Mouse (Mus musculus): ENCODE measurements around the gene Wdr35. TPM values are rescaled to one million over a fixed set of nuclear protein-coding genes. Genes with fewer than 3 reads are reported as not detected.

Wdr35 gene
- 0.85 and 1.1 TPM in 2 replicates for polyA plus RNA-seq (2012; rRNA removed)

DNA sequence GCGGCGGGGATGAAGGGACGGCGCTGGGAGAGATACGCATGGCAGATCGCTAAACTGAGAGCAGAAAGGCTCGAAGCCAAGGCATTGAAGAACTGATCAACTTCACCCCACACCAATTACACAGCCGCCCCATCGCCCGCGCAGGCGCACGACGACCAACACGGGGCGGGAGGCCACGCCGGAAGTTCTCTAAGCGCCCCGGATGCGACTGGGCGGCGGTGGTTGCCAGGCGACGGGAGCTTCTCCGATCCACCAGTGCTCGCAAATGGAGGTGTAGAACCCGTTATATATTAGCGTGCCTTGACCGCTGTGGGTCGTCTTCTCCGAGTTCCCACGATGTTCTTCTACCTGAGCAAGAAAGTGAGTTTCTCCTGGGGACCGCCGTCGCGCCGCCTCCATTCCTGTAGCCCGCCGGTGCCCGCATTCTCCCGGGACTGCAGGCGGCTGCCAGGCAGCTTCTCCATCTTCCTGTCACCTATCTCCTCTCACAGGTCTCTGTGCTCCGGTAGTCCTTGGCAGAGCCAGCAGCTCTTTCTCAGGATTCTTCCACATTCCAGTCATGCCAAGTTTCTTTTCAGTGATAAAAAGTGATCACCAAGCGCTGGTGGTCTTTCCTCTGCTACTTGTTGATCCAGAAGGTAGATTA lies at the start of gene Wdr35:
Gene Wdr35, plus strand, starts transcription at position 73 of the 646 bp plus-strand sequence.

DNA sequence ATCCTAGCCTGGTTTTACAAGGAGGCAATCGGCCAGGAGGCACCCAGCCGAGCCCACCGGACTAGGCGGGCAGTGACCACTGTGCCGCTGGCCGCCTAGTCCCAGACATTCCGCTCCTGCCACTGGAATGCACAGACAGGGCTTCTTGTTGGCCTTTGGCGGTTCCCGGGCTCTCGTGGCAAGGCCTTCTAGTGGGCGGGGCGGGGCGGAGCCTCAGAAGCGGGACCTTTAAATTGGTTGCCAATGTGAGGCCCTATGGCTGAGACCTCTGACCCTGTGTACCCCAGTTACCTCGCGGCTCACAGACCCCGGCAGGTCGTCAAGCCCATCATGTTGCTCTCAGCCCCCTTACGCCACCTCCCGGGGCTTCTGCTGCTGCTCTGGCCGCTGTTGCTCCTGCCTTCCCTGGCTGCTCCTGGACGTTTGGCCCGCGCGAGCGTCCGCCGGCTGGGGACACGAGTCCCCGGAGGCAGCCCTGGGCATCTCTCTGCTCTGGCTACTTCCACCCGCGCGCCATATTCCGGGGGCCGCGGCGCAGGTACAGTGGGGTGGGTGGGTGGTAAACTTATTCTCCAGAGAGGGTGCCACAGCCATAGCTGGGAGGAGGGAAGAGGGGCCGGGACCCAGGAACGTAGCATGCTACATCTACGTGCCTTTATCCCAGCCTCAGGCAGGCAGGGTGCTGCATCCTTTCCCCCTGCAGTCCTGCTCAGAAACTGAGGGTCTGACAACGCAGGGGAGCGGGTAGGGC lies 25.8 kb upstream of the Wdr35 start, which contains the start of gene Matn3:
Gene Matn3, plus strand, starts transcription at position 216 of the 751 bp plus-strand sequence.

DNA sequence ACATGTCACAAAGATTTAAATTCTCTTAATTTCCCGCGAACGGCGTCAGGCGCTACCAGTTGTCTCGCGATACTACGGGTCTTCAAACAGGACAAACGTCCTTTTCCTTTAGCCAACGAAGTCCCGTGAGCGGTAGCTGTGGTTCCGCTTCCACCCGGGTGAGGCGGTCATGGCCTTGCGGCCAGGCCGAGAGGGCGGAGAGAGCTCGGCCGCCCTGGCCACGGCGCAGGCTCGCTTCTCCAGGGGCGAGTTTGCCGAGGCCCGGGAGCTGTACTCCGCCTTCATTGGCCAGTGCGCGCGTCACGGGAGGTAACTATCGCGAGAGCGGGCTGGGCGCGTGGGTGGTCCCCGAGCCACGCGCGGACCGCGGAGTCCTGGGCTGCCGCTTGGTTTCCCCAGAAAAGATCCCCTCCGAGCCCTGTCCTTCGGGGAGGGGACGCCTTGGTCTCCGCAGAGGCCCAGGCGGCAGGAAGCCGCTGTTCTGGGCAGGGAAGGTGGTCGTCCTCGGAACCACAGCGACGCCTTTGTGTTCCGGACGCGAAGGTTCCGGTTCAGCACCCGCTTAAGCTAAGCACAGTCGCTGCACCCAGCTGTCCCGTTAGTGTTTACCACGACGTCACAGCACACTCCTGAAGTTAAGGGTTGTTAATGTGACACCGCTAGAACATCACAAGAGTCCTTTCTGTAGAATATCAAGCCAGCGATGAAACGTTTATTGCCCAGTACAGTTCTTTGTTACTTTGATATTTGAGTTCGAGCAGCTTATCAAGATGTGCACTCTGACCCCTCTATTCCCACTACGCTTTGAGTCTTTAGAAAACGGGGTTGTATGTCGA lies 56.4 kb downstream of the Wdr35 start, which contains the start of gene Ttc32:
Gene Ttc32, plus strand, starts transcription at position 110 of the 836 bp plus-strand sequence.

Other genes starting within 250 kb of the Wdr35 start
- gene Sdc1, start 202.6 kb upstream of the Wdr35 start, polyA plus RNA-seq (2012; rRNA removed), result 29.5 and 31.1 TPM in 2 replicates
- gene Laptm4a, start 52.2 kb upstream of the Wdr35 start, polyA plus RNA-seq (2012; rRNA removed), result 114 and 121 TPM in 2 replicates
- gene Matn3, start 26.0 kb upstream of the Wdr35 start, polyA plus RNA-seq (2012; rRNA removed), result 0.01 TPM in 2 replicates
- gene Ttc32, start 56.1 kb downstream of the Wdr35 start, polyA plus RNA-seq (2012; rRNA removed), result 8.0 and 8.5 TPM in 2 replicates